Mouse (Mus musculus) liver, postnatal 0 days (tissue): ENCODE measurements at regions not wholly inside any gene's neighbourhood (a gene's known extent, or its start where the extent isn't known, plus 50 kb on each side); places are given as distances from the start of the nearest gene placed in this dataset.

ENCODE experiments used
- CTCF ChIP-seq: sonication (generic); IDR thresholded peaks from 2 replicates; pipeline ENCODE4 v1.5.1; 2016; ENCODE audit warnings: antibody characterized with exemption, low read depth
- EP300 ChIP-seq: IDR thresholded peaks from 2 replicates; pipeline ENCODE4 v1.6.1; 2016; ENCODE audit warnings: antibody characterized with exemption, low read depth, mild to moderate bottlenecking

- no peak for TF ChIP-seq CTCF
- TF ChIP-seq EP300 = no peak
These were observed 72.0 kb upstream of the Zbtb40 start for GRCm38 (mm10) chr4:137120597-137120996.
